Mouse (Mus musculus) myocyte (in vitro differentiated cells): ENCODE measurements at regions not wholly inside any gene's neighbourhood (a gene's known extent, or its start where the extent isn't known, plus 50 kb on each side); places are given as distances from the start of the nearest gene placed in this dataset.

Experiments used
- H3K27me3 ChIP-seq: one replicate; pipeline ENCODE4 v1.6.1; 2011; ENCODE audit not compliant: control insufficient read depth, insufficient read depth, insufficient read length
- H3K36me3 ChIP-seq: one replicate; pipeline ENCODE4 v1.6.1; 2011; ENCODE audit not compliant: control insufficient read depth, insufficient read depth
- H3K4me2 ChIP-seq: one replicate; pipeline ENCODE4 v1.6.1; 2011; ENCODE audit warnings: low read depth, control low read depth
- H3K4me3 ChIP-seq: one replicate; pipeline ENCODE4 v1.5.1; 2011; ENCODE audit warnings: mild to moderate bottlenecking, control low read depth, moderate library complexity
- H3K79me2 ChIP-seq: one replicate; pipeline ENCODE4 v1.6.1; 2011; ENCODE audit not compliant: control insufficient read depth, insufficient read depth
- H3ac ChIP-seq: one replicate; pipeline ENCODE4 v1.6.1; 2011; ENCODE audit not compliant: control insufficient read depth, insufficient read length
- CEBPB ChIP-seq: IDR thresholded peaks from 2 replicates; pipeline ENCODE4 v1.6.1; 2011; ENCODE audit warnings: mild to moderate bottlenecking, moderate library complexity; ENCODE audit not compliant: poor library complexity, insufficient read depth, severe bottlenecking
- E2F4 ChIP-seq: IDR thresholded peaks from one replicate; pipeline ENCODE4 v1.6.1; 2011; ENCODE audit warnings: mild to moderate bottlenecking, control low read depth, moderate library complexity; ENCODE audit not compliant: insufficient read depth
- MAX ChIP-seq: IDR thresholded peaks from one replicate; pipeline ENCODE4 v1.6.1; 2011; ENCODE audit warnings: low read depth, mild to moderate bottlenecking, control low read depth
- MYOD1 ChIP-seq, 3 experiments: IDR thresholded peaks; one replicate each; pipeline ENCODE4 v1.6.1; 2011; ENCODE audit warnings: control low read depth in 2 of 3, low read depth in 2 of 3, mild to moderate bottlenecking in 2 of 3, moderate library complexity in 1 of 3; ENCODE audit not compliant: insufficient read length in 2 of 3, control insufficient read depth in 1 of 3
- MYOG ChIP-seq, 3 experiments: IDR thresholded peaks; one replicate each; pipeline ENCODE4 v1.6.1; 2011; ENCODE audit warnings: control low read depth in 2 of 3, low read depth in 2 of 3, mild to moderate bottlenecking in 2 of 3; ENCODE audit not compliant: insufficient read length in 2 of 3, control insufficient read depth in 1 of 3, insufficient read depth in 1 of 3
- POLR2A ChIP-seq: IDR thresholded peaks from one replicate; pipeline ENCODE4 v1.6.1; 2011; ENCODE audit warnings: low read depth, mild to moderate bottlenecking, control low read depth, moderate library complexity; ENCODE audit not compliant: insufficient read length
- POLR2AphosphoS2 ChIP-seq: IDR thresholded peaks from one replicate; pipeline ENCODE4 v1.6.1; 2011; ENCODE audit warnings: low read depth, control low read depth; ENCODE audit not compliant: insufficient read length
- REST ChIP-seq: IDR thresholded peaks from one replicate; pipeline ENCODE4 v1.6.1; 2011; ENCODE audit warnings: mild to moderate bottlenecking, control low read depth, moderate library complexity; ENCODE audit not compliant: insufficient read depth, insufficient read length
- SRF ChIP-seq: IDR thresholded peaks from one replicate; pipeline ENCODE4 v1.6.1; 2011; ENCODE audit warnings: low read depth; ENCODE audit not compliant: control insufficient read depth, insufficient read length
- TCF12 ChIP-seq: IDR thresholded peaks from one replicate; pipeline ENCODE4 v1.6.1; 2011; ENCODE audit warnings: mild to moderate bottlenecking, control low read depth; ENCODE audit not compliant: poor library complexity, insufficient read depth, severe bottlenecking
- TCF3 ChIP-seq: IDR thresholded peaks from one replicate; pipeline ENCODE4 v1.6.1; 2011; ENCODE audit warnings: low read depth, control low read depth; ENCODE audit not compliant: insufficient read length
- USF1 ChIP-seq: IDR thresholded peaks from one replicate; pipeline ENCODE4 v1.6.1; 2011; ENCODE audit warnings: low read depth, mild to moderate bottlenecking, control low read depth, moderate library complexity

DNA sequence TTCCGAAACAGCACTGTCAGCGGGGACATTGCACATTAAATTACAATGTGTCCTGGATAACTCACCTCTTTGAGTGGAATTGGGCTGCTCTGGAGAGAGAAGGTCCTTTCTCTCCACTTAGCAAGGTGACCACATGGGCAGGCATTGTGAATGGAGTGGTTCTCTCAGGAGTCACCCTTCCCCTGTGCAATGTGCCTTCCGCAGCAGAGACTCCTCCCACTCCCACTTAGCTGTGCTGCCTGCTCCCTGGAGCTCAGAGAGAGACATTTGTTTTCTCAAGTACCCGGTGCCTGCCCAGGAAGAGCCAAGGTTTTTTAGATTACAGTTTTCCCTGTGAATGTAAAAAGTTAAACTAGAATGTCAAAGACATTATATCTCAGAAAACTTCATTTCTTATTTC, 198.8 kb downstream of the Sec16b start:
- Histone ChIP-seq H3K36me3 (no peaks in the 10 kb centered on the region), H3K79me2 (no peaks in the 10 kb centered on the region), H3K4me2 (no peak overlapping the region), H3K4me3 (no peak overlapping the region), H3K27me3 (no peaks in the 10 kb centered on the region), H3ac (no peak overlapping the region)
- TF ChIP-seq POLR2AphosphoS2 (no peak), USF1 (no peak), E2F4 (no peak), CEBPB (no peak), MYOD1 (IDR thresholded peaks at IDR 0.05; ENCODE audit: control insufficient read depth in 1 of 3, insufficient read length in 2 of 3, low read depth in 2 of 3) (no peak), TCF3 (no peak), MAX (no peak), POLR2A (no peak), TCF12 (no peak), SRF (no peak), REST (no peak), MYOG (IDR thresholded peaks at IDR 0.05; ENCODE audit: control insufficient read depth in 1 of 3, insufficient read depth in 1 of 3, insufficient read length in 2 of 3, low read depth in 2 of 3) (no peak)

- no peak overlapping the region for H3K4me3 ChIP-seq
- no peaks in the 10 kb centered on the region for H3K79me2 ChIP-seq
- TF ChIP-seq SRF (no peak), MYOG (IDR thresholded peaks at IDR 0.05; ENCODE audit: control insufficient read depth in 1 of 3, insufficient read depth in 1 of 3, insufficient read length in 2 of 3, low read depth in 2 of 3) (no peak), MAX (no peak), CEBPB (no peak), MYOD1 (IDR thresholded peaks at IDR 0.05; ENCODE audit: control insufficient read depth in 1 of 3, insufficient read length in 2 of 3, low read depth in 2 of 3) (no peak), TCF12 (no peak), E2F4 (no peak), TCF3 (no peak), USF1 (no peak)
- no peaks in the 10 kb centered on the region for H3K27me3 ChIP-seq
- H3K36me3 ChIP-seq: no peaks in the 10 kb centered on the region
- no peak overlapping the region for H3K4me2 ChIP-seq
- no peak overlapping the region for H3ac ChIP-seq
These were observed 200.7 kb downstream of the Sec16b start for GRCm38 (mm10) chr1:157707256-157707655.

- Histone ChIP-seq H3K4me3 (no peak overlapping the region), H3K79me2 (no peaks in the 10 kb centered on the region), H3K36me3 (no peaks in the 10 kb centered on the region), H3ac (no peak overlapping the region), H3K27me3 (no peaks in the 10 kb centered on the region), H3K4me2 (no peak overlapping the region)
- TF ChIP-seq MYOD1 (IDR thresholded peaks at IDR 0.05; ENCODE audit: control insufficient read depth in 1 of 3, insufficient read length in 2 of 3, low read depth in 2 of 3): peak; percentile 10 to 88 (median 78)
- TF ChIP-seq MAX: no peak
- peak; percentile 21 for TF ChIP-seq TCF3
- no peak for TF ChIP-seq POLR2A
- TF ChIP-seq SRF: no peak
- TF ChIP-seq CEBPB: no peak
- peak; percentile 75 to 95 (median 88) for TF ChIP-seq MYOG (IDR thresholded peaks at IDR 0.05; ENCODE audit: control insufficient read depth in 1 of 3, insufficient read depth in 1 of 3, insufficient read length in 2 of 3, low read depth in 2 of 3)
These were observed 202.6 kb downstream of the Sec16b start for GRCm38 (mm10) chr1:157709117-157709516.

DNA sequence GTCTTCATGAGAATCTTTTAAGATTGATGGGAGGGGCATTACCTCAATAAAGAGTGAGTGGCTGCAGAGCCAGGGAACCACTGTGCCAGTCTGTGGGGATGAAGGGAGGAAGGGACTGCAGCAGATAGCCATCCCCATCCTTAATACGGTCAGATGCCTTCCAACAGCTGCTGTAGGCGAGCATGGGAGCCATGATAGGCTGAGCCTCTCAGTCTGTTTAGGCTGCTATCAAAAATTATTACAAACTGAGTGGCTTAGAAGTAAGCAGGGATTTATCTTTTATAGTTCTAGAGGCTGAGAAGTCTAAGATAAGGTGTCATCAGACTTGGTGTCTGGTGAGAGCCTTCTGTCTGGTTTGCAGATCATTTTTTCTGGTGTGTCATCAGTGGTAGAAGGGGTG, 204.3 kb downstream of the Sec16b start:
- no peaks in the 10 kb centered on the region for H3K36me3 ChIP-seq
- no peak overlapping the region for H3K4me2 ChIP-seq
- TF ChIP-seq MYOD1 (IDR thresholded peaks at IDR 0.05; ENCODE audit: control insufficient read depth in 1 of 3, insufficient read length in 2 of 3, low read depth in 2 of 3) (peak in 1 of 3 experiments; percentile 21), TCF3 (no peak)
- no peaks in the 10 kb centered on the region for H3K79me2 ChIP-seq
- no peaks in the 10 kb centered on the region for H3K27me3 ChIP-seq
- no peak overlapping the region for H3ac ChIP-seq
- H3K4me3 ChIP-seq: no peak overlapping the region

DNA sequence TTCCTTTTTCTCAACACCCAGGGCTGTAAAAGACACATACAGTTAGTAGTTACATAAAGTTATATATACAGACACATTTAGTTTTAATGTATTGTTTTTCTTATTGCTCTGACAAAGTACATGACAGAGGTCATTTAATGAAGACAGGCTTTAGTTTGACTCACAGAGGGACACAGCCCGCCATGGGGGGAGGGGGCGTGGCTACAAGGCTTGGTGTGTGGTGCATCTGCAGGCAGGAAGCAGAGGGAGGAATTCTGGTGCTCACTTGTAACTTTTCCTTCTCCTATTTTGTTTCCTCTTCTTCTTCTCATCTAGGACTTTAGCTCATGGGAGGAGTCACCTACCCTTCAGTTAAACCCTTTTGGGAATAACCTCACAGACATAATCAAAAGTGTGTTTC, 206.0 kb downstream of the Sec16b start:
- H3ac ChIP-seq: no peak overlapping the region
- H3K36me3 ChIP-seq: no peaks in the 10 kb centered on the region
- TF ChIP-seq POLR2AphosphoS2 (no peak), POLR2A (no peak), TCF3 (no peak), REST (no peak), E2F4 (no peak), MAX (no peak), MYOD1 (IDR thresholded peaks at IDR 0.05; ENCODE audit: control insufficient read depth in 1 of 3, insufficient read length in 2 of 3, low read depth in 2 of 3) (no peak), CEBPB (no peak), MYOG (IDR thresholded peaks at IDR 0.05; ENCODE audit: control insufficient read depth in 1 of 3, insufficient read depth in 1 of 3, insufficient read length in 2 of 3, low read depth in 2 of 3) (no peak), SRF (no peak), USF1 (no peak), TCF12 (no peak)

More for the DNA sequence above, 206.0 kb downstream of the Sec16b start:
- Histone ChIP-seq H3K4me2 (no peak overlapping the region), H3K4me3 (no peak overlapping the region), H3K79me2 (no peaks in the 10 kb centered on the region), H3K27me3 (no peaks in the 10 kb centered on the region)
